Mouse (Mus musculus): ENCODE measurements at regions not wholly inside any gene's neighbourhood (a gene's known extent, or its start where the extent isn't known, plus 50 kb on each side); places are given as distances from the start of the nearest gene placed in this dataset.

DNA sequence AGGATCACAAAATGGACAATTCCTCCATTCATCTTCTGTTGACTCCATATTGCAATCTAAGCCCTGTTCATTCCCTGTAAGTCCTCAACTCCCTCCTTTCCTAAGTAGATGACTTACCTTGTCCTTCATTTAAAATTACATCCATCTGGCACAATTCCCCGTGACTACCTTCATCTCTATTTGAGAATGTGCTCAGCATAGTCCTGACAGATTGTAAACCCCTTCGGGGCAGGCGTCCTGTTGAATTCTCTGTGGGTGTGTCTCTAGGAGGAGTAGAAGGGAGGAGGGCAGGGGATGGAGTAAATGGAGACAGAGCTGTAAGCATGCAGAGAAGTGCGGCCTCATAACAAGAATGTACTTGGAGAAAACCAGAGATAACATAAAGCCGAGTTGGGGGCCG, 79.1 kb upstream of the Astn2 start:
- TF ChIP-seq POLR2A (IDR thresholded peaks at IDR 0.05; ENCODE audit: borderline replicate concordance, extremely low read depth, low read depth, low read length) (no peak), CTCF (IDR thresholded peaks at IDR 0.05; ENCODE audit: insufficient read depth, low read length) (no peak)
